28 mouse cellular contexts compared by ENCODE assay signal in the genomic region with DNA sequence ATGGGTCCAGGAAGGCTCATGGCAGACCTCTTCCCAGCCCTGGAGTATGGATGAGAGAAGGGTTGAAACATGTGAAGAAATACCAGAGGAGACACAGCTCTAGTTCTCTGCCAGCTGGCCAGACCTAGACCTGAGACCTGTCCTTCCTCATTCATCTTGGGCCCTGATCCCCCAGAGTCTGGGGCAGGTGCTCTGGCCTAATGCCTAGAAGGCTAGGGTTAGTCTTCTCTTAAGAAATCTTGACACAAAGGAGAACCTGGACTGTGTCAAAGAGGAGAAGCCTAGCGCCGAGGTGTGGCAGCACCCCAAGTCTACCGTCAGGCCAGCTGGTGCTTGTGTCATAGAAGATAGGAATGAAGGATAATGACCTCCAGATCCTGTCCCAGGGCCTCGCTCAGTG.
"Had no signal": no experiment of that assay in that cellular context is flagged by ENCODE, and none has a peak within 500 bp of the region (broad histone marks: within the 10 kb centered on the region; RNA-seq: fewer than 3 reads in every experiment).

No protein-coding gene starts in this region.

- DNase-seq: cerebellum, adult 2 months; cerebellum, adult 8-10 months; cerebellum, adult 9-10 months; cerebellum, adult 9-11 months; cerebellum, postnatal 14 days; cerebellum, postnatal 25 days; cerebellum, postnatal 36 days; embryo, embryonic 11 days; forebrain, postnatal 0 days; gastrocnemius, adult 2 months; gastrocnemius, postnatal 10 days; gastrocnemius, postnatal 14 days; gastrocnemius, postnatal 25 days; gastrocnemius, postnatal 36 days; heart, adult 11 months; heart, adult 18-20 months; heart, adult 2 months had no signal

- H3K36me3 ChIP-seq: embryonic facial prominence, embryonic 10.5 days; embryonic facial prominence, embryonic 12.5 days; embryonic facial prominence, embryonic 13.5 days; embryonic facial prominence, embryonic 15.5 days; forebrain, embryonic 10.5 days; forebrain, embryonic 12.5 days; forebrain, embryonic 15.5 days had no signal

- H3K27me3 ChIP-seq: embryonic facial prominence, embryonic 12.5 days; embryonic facial prominence, embryonic 13.5 days; embryonic facial prominence, embryonic 15.5 days; forebrain, embryonic 13.5 days; forebrain, embryonic 15.5 days had no signal

- H3K9ac ChIP-seq: embryonic facial prominence, embryonic 12.5 days; embryonic facial prominence, embryonic 13.5 days; embryonic facial prominence, embryonic 15.5 days; forebrain, embryonic 12.5 days; forebrain, embryonic 13.5 days; forebrain, embryonic 15.5 days; forebrain, postnatal 0 days had no signal

- H3K4me3 ChIP-seq: embryonic facial prominence, embryonic 10.5 days; embryonic facial prominence, embryonic 12.5 days; embryonic facial prominence, embryonic 13.5 days; embryonic facial prominence, embryonic 15.5 days; erythroblast, embryonic 14.5 days; forebrain, embryonic 10.5 days; forebrain, embryonic 12.5 days; forebrain, embryonic 13.5 days; forebrain, embryonic 15.5 days; gastrocnemius, adult 2 months; heart, adult 2 months had no signal

- H3K4me2 ChIP-seq: embryonic facial prominence, embryonic 12.5 days; embryonic facial prominence, embryonic 13.5 days; embryonic facial prominence, embryonic 15.5 days; forebrain, embryonic 12.5 days; forebrain, embryonic 13.5 days; forebrain, embryonic 15.5 days had no signal

- H3K4me1 ChIP-seq: embryonic facial prominence, embryonic 12.5 days; embryonic facial prominence, embryonic 13.5 days; forebrain, embryonic 12.5 days; forebrain, embryonic 13.5 days; forebrain, embryonic 15.5 days had no signal

- ATAC-seq: forebrain, embryonic 13.5 days; forebrain, embryonic 14.5 days; forebrain, embryonic 15.5 days; forebrain, embryonic 16.5 days; forebrain, postnatal 0 days had no signal

- H3K9me3 ChIP-seq: embryonic facial prominence, embryonic 10.5 days; embryonic facial prominence, embryonic 12.5 days; embryonic facial prominence, embryonic 13.5 days; embryonic facial prominence, embryonic 15.5 days; forebrain, embryonic 10.5 days; forebrain, embryonic 12.5 days; forebrain, embryonic 13.5 days; forebrain, embryonic 15.5 days had no signal

- H3K27ac ChIP-seq: embryonic facial prominence, embryonic 10.5 days; embryonic facial prominence, embryonic 12.5 days; embryonic facial prominence, embryonic 13.5 days; embryonic facial prominence, embryonic 15.5 days; forebrain, embryonic 10.5 days; forebrain, embryonic 12.5 days; forebrain, embryonic 13.5 days; forebrain, embryonic 15.5 days; gastrocnemius, adult 2 months; heart, adult 2 months had no signal
